Mouse (Mus musculus): Measurements from ENCODE around the gene Cd44.
A peak's percentile ranks its signal among the peaks of the same experiment; 100 is the strongest.

Gene Cd44

DNA sequence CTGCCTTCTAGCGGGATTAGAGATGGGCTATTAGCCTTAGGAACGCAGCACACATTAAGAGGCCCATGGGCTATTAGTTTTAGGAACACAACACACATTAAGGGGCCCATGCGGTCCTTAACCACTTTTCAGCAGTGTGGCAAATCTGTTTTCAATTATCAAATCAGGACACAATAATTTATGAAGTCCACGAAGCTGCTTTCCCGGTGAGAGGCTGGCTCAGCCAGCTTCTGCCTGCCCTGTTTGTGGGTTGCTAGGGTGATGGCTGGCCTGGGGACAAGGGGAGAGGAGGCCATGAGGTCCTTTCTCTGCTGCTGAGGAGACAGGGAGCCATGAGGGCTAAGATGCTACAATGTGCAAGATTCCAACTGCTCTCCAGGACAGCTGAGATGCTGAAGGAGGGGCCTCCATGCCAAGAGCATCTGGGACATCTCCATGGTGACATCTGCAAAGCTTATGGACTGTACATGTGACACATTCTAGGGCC, 81.2 kb downstream of the Cd44 start:
- no peak for DNase-seq (ENCODE audit: low read depth, low spot score)

DNA sequence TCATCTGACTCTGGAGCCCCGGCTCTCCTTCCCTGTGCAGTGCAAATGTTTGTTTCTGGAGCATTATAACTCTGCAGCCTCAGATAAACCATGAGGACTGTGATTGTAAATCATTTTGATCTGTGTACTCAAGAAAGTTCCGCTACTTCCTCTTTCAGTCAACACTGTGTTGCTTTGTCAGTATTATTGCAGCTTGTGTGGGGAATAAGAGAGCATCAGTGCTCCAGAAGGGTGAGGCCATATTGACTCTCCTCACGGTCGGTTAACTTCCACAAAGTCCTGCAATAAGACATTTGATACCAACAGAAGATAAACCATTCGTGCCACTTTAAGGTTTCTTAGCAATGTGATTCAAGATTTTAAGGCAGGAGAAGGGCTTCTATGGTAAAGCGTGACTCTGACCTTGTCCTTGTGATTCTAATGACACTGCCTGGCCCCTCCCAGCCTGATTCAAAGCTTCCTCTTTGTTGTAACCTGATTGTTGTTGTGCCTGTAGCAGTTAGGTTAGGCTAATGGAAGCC, 86.1 kb downstream of the Cd44 start:
- DNase-seq (ENCODE audit: low read depth, low spot score), result no peak

DNA sequence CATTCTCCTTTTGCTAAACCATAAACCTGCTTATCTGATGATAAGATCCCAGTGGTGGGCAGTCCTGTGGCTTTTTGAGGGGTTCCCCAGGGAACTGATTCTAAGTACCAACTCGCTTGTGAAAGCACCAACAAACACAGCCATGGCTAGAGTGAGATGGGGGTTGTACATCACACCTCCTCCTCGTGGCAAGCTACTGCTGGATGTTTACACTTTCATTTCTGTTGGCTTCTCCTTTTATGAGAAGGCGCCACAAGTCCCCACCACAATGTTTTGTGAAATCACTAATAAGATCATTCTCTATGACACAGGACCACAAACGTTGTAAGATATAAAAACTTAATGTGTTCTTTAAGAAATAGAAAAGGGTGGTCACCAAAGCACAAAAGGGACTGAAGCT, 88.7 kb downstream of the Cd44 start:
- DNase-seq (ENCODE audit: low read depth, low spot score), result no peak

DNA sequence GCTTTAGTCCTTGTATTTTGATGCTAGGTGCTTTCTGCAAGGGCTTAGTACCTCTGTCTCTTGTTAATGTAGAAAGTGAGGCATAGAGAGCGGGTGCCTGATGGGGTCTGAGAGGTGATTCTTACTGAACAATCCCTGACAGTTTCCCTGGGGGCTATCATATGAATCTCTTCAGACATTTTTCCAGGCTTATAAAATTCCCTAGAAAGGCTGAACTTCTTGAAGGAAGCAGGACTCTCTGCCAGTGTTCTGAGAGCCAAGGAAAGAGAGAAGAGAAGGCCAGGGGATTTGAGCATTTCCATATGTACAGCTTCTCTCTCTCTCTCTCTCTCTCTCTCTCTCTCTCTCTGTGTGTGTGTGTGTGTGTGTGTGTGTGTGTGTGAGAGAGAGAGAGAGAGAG, 92.0 kb downstream of the Cd44 start:
- DNase-seq (ENCODE audit: low read depth, low spot score), result no peak

DNA sequence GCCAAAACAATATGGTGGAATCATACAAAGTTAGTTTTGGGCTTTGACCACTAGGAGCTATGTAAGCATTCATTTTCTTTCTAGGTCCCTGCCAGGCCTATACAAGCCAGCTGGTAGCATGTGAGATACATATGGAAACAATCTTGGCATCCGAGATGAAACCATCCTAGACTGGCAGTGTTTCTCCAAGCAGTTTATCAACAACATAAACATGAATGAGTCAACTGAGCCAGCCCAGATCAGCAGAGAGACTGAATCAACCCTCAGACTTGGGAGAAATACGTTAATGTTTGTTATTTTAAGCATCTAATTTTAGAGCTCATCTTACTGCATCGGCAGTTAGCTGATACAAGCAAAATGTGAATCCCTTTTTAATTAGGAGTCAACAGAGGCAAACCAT, 93.8 kb downstream of the Cd44 start:
- peak; percentile 94 for DNase-seq (ENCODE audit: low read depth, low spot score)

DNA sequence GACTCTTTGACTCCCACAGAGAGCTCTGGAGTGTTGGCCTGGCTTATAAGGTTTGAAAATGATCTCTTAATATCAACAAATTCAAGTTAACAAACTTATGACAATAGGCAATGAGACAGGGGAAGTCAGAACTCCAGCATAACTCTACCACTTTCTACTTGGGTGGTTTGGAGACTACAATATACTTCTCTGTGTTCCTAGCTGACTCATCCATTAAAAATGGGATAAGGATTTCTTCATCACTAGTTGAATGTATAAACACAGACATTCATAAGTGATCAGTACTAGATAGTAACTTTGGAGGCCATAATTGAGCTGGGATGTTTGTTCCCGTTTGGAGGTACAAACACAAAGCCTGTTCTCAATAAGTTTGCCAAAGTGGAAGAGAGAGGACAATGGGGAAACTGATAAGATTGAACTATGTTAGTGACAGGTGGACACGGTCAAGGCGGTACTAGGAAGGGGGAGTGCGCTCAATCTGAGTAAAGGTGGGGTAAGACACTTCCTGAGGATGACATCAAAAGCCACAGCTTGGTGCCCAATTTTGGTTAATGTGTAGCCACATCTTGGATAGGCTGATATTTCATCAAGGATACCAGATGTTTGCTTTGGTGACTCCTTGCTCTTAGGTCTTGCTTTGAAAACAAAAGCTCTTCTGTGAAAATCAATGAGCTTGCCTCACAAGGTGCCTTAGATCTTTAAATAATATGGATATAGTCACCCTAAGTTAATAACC, 95.5 kb downstream of the Cd44 start:
- peak; percentile 81 for DNase-seq (ENCODE audit: low read depth, low spot score)

DNA sequence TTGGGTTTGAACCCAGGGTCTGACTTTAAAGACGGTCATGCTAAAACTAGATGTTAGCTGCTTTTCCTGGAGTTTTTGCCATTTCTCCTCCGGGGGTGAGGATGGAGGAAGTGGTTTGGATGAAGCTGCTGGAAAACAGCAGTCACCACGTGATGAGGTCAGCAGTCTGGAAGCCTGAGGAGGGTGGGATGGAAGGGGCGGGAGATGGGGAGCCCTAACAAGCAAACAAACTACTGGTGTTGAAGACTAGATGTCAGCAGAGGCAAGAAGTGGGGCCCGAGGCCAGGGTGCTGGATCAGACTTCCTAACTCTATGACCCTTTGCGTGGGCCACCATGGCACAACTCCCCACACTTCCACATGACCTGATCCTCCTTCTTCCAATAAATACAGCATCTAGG, 96.2 kb downstream of the Cd44 start:
- DNase-seq (ENCODE audit: low read depth, low spot score), result peak; percentile 61

DNA sequence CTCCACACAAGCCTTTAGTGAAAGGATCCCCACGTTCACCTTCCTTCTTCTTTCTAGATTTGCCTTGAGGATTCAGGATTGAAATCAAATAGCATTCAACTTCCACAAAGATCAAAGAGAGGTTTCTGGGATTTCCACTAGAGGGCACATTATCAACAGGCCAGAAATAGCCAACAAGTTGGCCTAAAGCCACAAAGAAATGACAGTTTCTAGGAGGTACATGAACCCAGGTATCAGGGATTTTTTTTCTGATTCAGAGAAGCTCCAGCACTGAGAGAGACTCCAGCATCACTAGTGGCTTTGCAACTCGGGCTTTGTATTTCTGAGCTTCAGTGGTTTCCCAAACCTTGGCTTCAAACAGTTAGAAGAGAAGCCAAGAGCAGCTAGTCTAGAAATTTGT, 97.4 kb downstream of the Cd44 start:
- DNase-seq (ENCODE audit: low read depth, low spot score), result peak; percentile 80

DNA sequence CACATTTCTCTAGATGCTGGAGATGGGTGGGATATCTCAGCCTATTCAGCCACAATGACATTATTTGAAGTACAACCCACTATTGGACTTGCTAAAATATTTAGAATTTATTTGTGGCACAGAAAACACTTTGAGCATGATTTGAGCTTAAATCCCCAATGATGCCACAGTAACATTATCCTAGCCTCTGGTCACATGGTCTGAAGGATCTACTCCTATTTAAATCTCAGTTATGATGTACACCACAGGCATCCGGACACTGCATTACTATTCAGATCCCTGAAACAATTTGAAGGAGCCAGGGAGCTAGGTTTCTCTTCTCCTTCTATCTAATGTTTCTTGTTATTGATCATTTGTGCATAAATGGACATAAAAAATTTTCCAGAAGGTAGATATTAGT, 99.6 kb downstream of the Cd44 start:
- no peak for DNase-seq (ENCODE audit: low read depth, low spot score)

DNA sequence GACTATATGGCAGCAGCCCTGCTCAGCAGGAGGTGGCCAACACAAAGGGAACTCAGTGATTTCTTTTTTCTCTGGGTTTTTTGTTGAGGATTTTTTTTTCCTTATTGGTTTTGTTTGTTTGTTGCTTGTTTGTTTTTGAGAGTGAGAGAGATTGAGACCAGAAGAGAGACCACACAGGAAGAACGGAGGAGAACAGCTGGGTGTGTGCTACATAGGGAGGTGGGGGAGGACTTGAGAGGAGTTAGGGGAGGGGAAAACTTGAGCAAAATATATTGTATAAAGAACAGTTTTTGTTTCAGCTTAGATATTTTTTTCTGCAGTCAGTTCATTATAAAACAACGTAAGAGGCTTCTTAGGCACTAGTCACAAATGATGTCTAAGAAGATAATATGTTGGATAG, 103.3 kb downstream of the Cd44 start:
- no peak for DNase-seq (ENCODE audit: low read depth, low spot score)

DNA sequence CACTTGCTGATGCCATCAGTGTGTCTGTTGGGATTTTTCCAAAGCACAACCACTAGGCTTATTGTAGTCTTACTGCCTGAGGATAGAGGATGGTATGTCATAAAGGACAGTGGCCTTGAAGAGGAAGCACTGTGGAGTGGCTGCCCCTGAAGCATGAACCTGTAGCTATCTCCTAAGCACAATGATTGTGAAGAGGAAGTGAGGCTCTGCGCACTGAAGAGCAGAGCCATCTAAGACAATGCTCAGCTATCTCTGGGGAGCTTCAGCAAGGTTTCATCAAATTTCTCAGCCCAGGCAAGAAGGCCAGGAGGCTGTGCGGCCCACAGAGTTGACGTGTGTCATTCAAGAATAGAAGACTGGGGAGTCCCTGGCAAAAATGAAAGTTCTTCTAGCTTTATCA, 106.4 kb downstream of the Cd44 start:
- no peak for DNase-seq (ENCODE audit: low read depth, low spot score)

DNA sequence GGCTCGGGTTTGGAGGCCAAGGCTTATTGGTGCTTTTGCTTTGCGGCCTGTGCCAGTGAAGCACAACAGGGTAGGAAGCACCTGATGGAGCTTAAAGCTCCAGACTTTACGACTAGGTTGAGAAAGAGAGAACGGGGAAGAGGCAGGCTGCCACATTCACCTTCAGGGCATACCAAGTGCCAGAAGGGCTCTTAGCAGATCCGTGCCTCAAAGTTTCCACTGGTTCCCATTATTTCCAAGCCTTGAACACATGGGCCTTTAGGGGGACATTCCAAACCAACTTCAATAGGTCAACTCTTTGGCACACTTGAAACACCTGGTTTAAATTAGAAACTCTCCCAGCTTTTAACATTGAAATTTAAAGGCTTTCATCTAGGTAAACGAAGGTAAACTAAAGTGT, 108.7 kb downstream of the Cd44 start:
- DNase-seq (ENCODE audit: low read depth, low spot score), result no peak

DNA sequence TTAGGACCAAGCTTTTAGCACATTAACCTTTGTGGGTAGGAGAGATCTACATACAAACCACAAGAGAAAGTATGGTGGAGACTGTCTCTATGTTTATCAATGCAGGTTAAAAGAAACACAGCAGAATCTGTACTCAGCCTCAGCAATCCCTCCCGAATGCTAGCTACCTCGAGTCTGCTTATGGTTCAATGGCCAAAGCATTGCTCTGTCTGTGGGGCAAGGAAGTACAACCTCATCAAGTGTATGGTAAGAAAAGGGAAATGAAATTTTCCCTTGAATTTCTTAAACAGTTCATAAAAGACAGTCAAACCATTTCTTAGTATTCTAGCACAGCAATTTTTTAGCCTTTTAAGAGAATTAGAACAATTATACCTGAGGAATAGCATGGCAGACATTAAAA, 109.8 kb downstream of the Cd44 start:
- no peak for DNase-seq (ENCODE audit: low read depth, low spot score)

DNA sequence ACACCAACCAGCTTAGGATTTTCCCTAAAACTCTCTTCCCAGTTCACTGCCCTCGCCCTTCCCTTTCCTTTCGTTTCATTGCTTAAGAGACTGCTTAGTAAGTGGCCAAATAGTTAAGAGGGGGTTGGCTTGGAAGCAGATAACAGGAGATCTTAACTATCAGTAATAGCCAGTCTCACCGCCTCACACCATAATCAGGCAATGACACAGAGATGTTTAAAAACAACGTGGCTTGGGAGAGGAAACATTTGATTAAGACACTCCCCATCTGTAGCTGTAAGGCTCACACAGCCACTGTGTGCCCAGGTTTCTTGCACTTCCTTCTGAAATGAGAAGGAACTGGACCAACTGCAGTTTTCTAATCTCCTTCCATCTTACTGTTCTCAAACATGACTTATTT, 115.8 kb downstream of the Cd44 start:
- no peak for DNase-seq (ENCODE audit: low read depth, low spot score)

DNA sequence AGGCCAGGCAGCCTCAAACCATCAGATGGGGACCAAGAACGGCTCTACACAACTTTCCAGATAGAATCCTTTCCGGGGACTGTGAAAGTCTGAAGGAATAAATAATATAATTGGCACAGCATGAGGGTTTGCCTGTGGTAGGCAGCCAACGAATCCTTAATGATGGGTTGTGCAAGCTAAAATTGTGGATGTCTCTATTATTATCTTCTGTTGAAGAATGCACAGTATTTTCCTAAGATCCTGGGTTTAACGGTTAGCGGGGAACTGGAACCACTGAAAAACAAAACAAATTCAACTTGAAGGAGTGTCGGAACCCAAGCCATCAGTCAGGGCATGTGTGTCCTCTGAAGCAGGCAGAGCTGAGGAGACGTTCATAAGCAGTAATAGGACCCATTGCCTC, 118.7 kb downstream of the Cd44 start:
- no peak for DNase-seq (ENCODE audit: low read depth, low spot score)

DNA sequence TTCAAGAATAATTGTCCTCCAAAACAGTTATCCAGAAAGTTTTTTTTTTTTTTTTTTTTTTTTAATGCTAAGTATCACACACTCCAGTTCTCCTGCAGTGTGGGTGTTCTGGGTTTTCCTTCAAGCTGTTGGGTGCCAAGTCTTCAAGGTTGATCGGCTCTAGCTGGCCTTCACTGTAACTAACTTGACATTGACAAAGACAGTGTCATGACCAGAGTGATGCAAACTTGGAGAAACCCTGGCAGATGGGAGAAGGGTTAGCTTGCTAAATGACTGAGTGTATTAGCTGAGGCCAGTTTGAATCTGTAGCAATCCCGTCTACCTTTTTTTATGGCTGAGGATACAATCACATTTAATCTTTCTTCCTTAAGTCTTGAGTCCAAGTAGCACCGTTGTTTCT, 123.3 kb downstream of the Cd44 start:
- DNase-seq (ENCODE audit: low read depth, low spot score), result no peak

DNA sequence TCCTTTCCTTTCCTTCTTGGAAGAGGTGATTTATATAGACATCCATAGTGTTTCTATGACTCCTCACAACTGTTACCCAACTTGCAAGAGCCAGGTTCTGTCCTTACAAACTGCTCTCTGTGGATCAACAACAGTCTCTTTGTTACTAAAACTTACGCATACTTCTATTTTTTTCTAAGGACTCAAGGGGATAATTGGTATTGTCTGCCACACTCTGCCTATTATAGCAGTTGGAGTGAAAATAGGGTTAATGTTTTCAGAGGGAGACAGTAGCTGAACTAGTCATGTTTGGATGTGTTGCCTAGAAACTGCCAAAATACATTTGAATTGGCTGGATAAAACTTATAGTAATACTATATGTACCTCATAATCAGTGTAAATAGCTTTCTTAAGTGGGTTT, 125.9 kb downstream of the Cd44 start:
- no peak for DNase-seq (ENCODE audit: low read depth, low spot score)

DNA sequence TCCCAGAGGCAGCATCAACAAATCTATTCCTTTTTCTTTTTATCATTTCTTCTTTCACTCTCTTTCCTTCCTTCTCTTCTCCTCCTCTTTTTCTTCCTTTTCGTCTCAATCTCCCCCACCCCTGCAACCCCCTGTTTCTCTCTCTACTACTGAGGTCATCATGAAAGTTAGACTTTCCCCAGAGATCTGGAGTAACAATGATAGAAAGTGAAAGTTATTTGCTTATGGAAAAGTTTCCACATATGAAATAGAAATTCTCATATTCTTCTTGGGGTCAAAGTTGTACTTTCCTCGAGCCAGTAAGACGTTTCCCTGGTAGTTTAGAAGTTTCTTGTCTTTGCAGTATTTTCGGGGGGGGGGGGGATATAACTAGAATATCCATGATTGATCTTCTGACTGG, 126.8 kb downstream of the Cd44 start:
- DNase-seq (ENCODE audit: low read depth, low spot score), result no peak

DNA sequence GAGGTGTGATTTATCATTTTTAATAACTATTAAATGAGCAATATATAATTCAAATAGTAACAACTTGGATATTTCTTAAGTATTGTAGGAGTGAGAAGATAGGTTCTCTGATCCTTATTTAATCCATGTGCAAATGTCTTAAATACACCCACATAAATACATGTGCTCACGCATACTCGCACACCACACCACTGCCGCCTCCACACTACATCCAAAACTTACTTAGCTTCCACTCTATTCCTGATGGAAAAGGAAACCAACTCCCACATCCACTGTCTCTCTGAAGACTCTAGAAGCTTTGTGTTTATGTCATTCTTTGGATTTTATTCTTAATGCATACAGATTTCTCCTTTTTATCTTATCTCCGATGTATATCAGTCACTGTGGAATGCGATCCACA, 129.2 kb downstream of the Cd44 start:
- no peak for DNase-seq (ENCODE audit: low read depth, low spot score)

DNA sequence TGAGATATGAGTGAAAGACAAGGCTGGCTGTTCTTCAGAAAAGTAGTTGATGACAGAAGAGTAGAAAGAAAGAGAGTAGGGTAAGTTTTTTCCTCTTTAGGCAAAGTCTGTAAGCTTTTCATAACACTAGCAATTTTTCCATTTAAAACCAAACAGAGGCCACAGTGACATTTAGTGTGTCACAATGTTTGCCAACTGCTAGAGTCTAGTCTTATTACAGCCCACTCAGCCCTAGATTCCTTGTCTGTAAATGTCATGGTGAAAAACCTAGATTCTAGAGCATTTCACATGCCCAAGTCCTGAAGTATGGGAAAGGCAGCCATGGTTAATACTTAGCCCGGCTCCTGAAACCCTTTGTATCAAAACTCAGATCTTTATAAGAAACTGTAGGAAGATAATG, 130.2 kb downstream of the Cd44 start:
- DNase-seq (ENCODE audit: low read depth, low spot score), result no peak

DNA sequence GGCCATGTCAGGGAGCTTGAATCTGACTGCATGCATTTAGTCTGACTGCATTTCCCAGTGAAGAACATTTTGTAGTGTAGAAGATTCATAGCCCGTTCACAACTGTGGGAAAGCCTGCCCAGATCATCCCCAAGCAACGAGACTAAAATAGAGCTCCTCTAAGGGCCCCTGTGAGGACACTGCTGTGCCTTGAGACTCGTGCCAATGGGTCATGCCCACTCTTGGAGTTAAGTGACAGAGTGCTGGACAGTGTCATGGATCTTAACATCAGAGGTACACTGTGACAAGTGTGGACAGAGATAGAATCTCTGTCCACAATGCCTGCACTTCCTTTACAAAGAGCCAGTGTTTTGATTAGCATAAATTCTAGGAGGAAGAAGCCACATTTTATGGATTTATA, 133.2 kb downstream of the Cd44 start:
- DNase-seq (ENCODE audit: low read depth, low spot score), result no peak

DNA sequence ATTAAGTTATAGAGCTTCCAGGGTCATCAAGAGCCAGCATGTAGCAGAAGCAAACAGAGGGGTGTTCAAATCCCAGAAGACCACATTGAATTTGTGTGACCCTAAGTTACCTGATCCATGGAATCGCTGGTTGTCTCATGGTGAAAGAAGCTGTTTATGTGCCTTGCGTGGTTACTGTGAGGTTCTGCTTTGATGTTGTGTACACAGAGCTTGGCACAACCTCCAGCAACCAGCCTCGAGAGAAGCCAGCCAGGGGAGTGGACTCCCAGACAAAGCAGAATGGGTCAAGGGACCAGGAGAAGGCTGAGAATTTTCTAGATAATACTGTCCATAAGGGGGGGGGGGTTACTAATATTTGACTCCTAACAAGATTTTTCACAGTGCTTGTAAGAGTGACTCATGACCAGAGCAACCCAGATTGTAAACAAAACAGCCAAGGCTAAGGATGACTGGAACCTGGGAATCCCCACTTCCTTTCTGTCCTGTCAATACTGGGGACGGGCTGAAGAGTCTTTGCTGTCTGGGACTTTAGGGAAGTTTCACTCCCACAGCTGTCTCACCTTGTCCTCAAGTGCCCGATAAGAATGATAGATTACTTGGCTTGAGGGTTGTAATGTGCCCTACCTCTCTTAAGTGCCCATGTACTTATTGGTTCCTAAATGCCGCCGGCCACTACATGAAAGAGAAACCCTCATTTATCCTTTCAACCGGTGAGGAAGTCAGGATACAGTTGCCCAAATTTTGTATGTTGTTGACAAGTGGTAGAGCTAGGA, 136.7 kb downstream of the Cd44 start:
- DNase-seq (ENCODE audit: low read depth, low spot score), result peak; percentile 68

DNA sequence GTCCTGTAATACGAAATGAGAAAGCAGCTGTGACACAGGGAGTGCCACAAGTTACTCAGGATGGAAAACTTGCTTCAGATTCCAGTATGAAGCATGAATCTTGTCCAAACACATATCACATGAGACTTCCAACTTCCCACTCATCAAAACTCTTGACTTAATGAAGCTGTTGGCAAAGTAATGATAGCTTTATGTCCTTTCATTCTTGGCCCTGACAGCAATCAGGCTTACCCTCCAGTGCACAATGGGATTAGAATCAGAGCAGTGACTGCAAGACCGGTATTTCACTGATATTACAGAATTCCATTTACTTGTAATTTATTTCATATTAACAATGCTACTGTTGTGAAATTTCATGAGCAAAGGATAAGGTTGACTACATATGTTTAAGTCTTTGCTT, 137.5 kb downstream of the Cd44 start:
- DNase-seq (ENCODE audit: low read depth, low spot score), result no peak

Data from 3T3-L1 (cell line).